Mouse (Mus musculus): Measurements from ENCODE around the gene Nup210. TPM values are rescaled to one million over a fixed set of nuclear protein-coding genes. Genes with fewer than 3 reads are reported as not detected.

The Nup210 gene
- polyA plus RNA-seq, 1 experiment = 219 TPM

- H3K27ac ChIP-seq (ENCODE audit: control insufficient read depth, insufficient read depth, low read length) = no peak overlapping the region
- peaks cover 50% of the 10 kb centered on the region for H3K36me3 ChIP-seq (ENCODE audit: control insufficient read depth, insufficient read depth, low read length)
- H3K4me1 ChIP-seq (replicated peaks; ENCODE audit: control insufficient read depth, insufficient read depth, low read length) = 0 out of 2 replicates have a peak, but pooled peaks cover 2% of the 10 kb centered on the region
- no peak overlapping the region for H3K4me3 ChIP-seq (ENCODE audit: control insufficient read depth, insufficient read depth, low read length)
- DNase-seq = no peak
- H3K27me3 ChIP-seq (ENCODE audit: control insufficient read depth, insufficient read depth, low read length) = no peaks in the 10 kb centered on the region
- WGBS = 83% methylated on average over 5 of the region's 5 CpGs
- no peak for TF ChIP-seq POLR2A (IDR thresholded peaks at IDR 0.05; ENCODE audit: control insufficient read depth, extremely low read depth, insufficient read depth, low read length, poor library complexity)
- TF ChIP-seq CTCF (IDR thresholded peaks at IDR 0.05; ENCODE audit: borderline replicate concordance, control insufficient read depth, extremely low read depth, insufficient read depth, low read length, poor library complexity) = no peak
These were observed 16.0 kb downstream of the Nup210 start for GRCm38 (mm10) chr6:91100621-91101020.

- peaks cover 73% of the 10 kb centered on the region for H3K36me3 ChIP-seq (ENCODE audit: control insufficient read depth, insufficient read depth, low read length)
These were observed 18.8 kb downstream of the Nup210 start for GRCm38 (mm10) chr6:91097879-91098278.

GRCm38 (mm10) chr6:91095072-91095601 is 21.5 kb downstream of the Nup210 start:
- Histone ChIP-seq H3K4me1 (replicated peaks; ENCODE audit: control insufficient read depth, insufficient read depth, low read length) (no peaks in the 10 kb centered on the region), H3K27ac (ENCODE audit: control insufficient read depth, insufficient read depth, low read length) (no peak overlapping the region), H3K4me3 (ENCODE audit: control insufficient read depth, insufficient read depth, low read length) (no peak overlapping the region), H3K36me3 (ENCODE audit: control insufficient read depth, insufficient read depth, low read length) (peaks cover 88% of the 10 kb centered on the region), H3K27me3 (ENCODE audit: control insufficient read depth, insufficient read depth, low read length) (no peaks in the 10 kb centered on the region)
- no peak for DNase-seq
- TF ChIP-seq POLR2A (IDR thresholded peaks at IDR 0.05; ENCODE audit: control insufficient read depth, extremely low read depth, insufficient read depth, low read length, poor library complexity) (no peak), CTCF (IDR thresholded peaks at IDR 0.05; ENCODE audit: borderline replicate concordance, control insufficient read depth, extremely low read depth, insufficient read depth, low read length, poor library complexity) (no peak)
- 97% methylated on average over 2 of the region's 2 CpGs for WGBS

More at GRCm38 (mm10) chr6:91097879-91098278, 18.8 kb downstream of the Nup210 start:
- TF ChIP-seq CTCF (IDR thresholded peaks at IDR 0.05; ENCODE audit: borderline replicate concordance, control insufficient read depth, extremely low read depth, insufficient read depth, low read length, poor library complexity) (no peak), POLR2A (IDR thresholded peaks at IDR 0.05; ENCODE audit: control insufficient read depth, extremely low read depth, insufficient read depth, low read length, poor library complexity) (no peak)
- Histone ChIP-seq H3K27ac (ENCODE audit: control insufficient read depth, insufficient read depth, low read length) (no peak overlapping the region), H3K4me1 (replicated peaks; ENCODE audit: control insufficient read depth, insufficient read depth, low read length) (no peaks in the 10 kb centered on the region), H3K4me3 (ENCODE audit: control insufficient read depth, insufficient read depth, low read length) (no peak overlapping the region), H3K27me3 (ENCODE audit: control insufficient read depth, insufficient read depth, low read length) (no peaks in the 10 kb centered on the region)
- DNase-seq = no peak
- 99% methylated on average over 3 of the region's 3 CpGs for WGBS

- Histone ChIP-seq H3K4me3 (ENCODE audit: control insufficient read depth, insufficient read depth, low read length) (no peak overlapping the region), H3K36me3 (ENCODE audit: control insufficient read depth, insufficient read depth, low read length) (peaks cover 90% of the 10 kb centered on the region), H3K4me1 (replicated peaks; ENCODE audit: control insufficient read depth, insufficient read depth, low read length) (no peaks in the 10 kb centered on the region), H3K27ac (ENCODE audit: control insufficient read depth, insufficient read depth, low read length) (no peak overlapping the region), H3K27me3 (ENCODE audit: control insufficient read depth, insufficient read depth, low read length) (no peaks in the 10 kb centered on the region)
- TF ChIP-seq POLR2A (IDR thresholded peaks at IDR 0.05; ENCODE audit: control insufficient read depth, extremely low read depth, insufficient read depth, low read length, poor library complexity) (no peak), CTCF (IDR thresholded peaks at IDR 0.05; ENCODE audit: borderline replicate concordance, control insufficient read depth, extremely low read depth, insufficient read depth, low read length, poor library complexity) (no peak)
- WGBS = 85% methylated on average over 10 of the region's 10 CpGs
- DNase-seq = no peak
These were observed 24.3 kb downstream of the Nup210 start for GRCm38 (mm10) chr6:91092216-91092899.

GRCm38 (mm10) chr6:91085114-91085892 is 31.3 kb downstream of the Nup210 start:
- H3K36me3 ChIP-seq (ENCODE audit: control insufficient read depth, insufficient read depth, low read length) = peaks cover 63% of the 10 kb centered on the region
- peak; percentile 65 for DNase-seq
- WGBS = 80% methylated on average over 5 of the region's 5 CpGs

GRCm38 (mm10) chr6:91080033-91080432 is 36.6 kb downstream of the Nup210 start:
- no peaks in the 10 kb centered on the region for H3K27me3 ChIP-seq (ENCODE audit: control insufficient read depth, insufficient read depth, low read length)
- no peak for DNase-seq

More at GRCm38 (mm10) chr6:91085114-91085892, 31.3 kb downstream of the Nup210 start:
- Histone ChIP-seq H3K4me3 (ENCODE audit: control insufficient read depth, insufficient read depth, low read length) (no peak overlapping the region), H3K4me1 (replicated peaks; ENCODE audit: control insufficient read depth, insufficient read depth, low read length) (no peaks in the 10 kb centered on the region), H3K27me3 (ENCODE audit: control insufficient read depth, insufficient read depth, low read length) (no peaks in the 10 kb centered on the region), H3K27ac (ENCODE audit: control insufficient read depth, insufficient read depth, low read length) (no peak overlapping the region)
- TF ChIP-seq POLR2A (IDR thresholded peaks at IDR 0.05; ENCODE audit: control insufficient read depth, extremely low read depth, insufficient read depth, low read length, poor library complexity) = no peak
- TF ChIP-seq CTCF (IDR thresholded peaks at IDR 0.05; ENCODE audit: borderline replicate concordance, control insufficient read depth, extremely low read depth, insufficient read depth, low read length, poor library complexity) = no peak

More at GRCm38 (mm10) chr6:91080033-91080432, 36.6 kb downstream of the Nup210 start:
- 86% methylated on average over 1 of the region's 1 CpGs for WGBS
- Histone ChIP-seq H3K4me1 (replicated peaks; ENCODE audit: control insufficient read depth, insufficient read depth, low read length) (no peaks in the 10 kb centered on the region), H3K36me3 (ENCODE audit: control insufficient read depth, insufficient read depth, low read length) (peaks cover 52% of the 10 kb centered on the region), H3K27ac (ENCODE audit: control insufficient read depth, insufficient read depth, low read length) (no peak overlapping the region), H3K4me3 (ENCODE audit: control insufficient read depth, insufficient read depth, low read length) (no peak overlapping the region)
- no peak for TF ChIP-seq POLR2A (IDR thresholded peaks at IDR 0.05; ENCODE audit: control insufficient read depth, extremely low read depth, insufficient read depth, low read length, poor library complexity)
- no peak for TF ChIP-seq CTCF (IDR thresholded peaks at IDR 0.05; ENCODE audit: borderline replicate concordance, control insufficient read depth, extremely low read depth, insufficient read depth, low read length, poor library complexity)
